Mouse (Mus musculus) lung, postnatal 0 days (tissue): ENCODE results near the gene Sprr2h. TPM values are rescaled to one million over a fixed set of nuclear protein-coding genes. Genes with fewer than 3 reads are reported as not detected.

ENCODE experiments used
- ATAC-seq: fragments of 200-750 bp; cut with Nextera tagmentation; 2 replicates; pipeline ENCODE4 v1.8.0; 2017; ENCODE audit warnings: moderate library complexity
- DNase-seq: peaks from one replicate; pipeline ENCODE4 v3.0.0-alpha.2; 2016; ENCODE audit warnings: low spot score
- H3K27ac ChIP-seq: fragments of 300-500 bp; sonication (generic); 2 replicates; pipeline ENCODE4 v1.5.1; 2014; ENCODE audit warnings: antibody characterized with exemption, mild to moderate bottlenecking, low read length, mixed read lengths
- H3K27me3 ChIP-seq: fragments of 300-500 bp; sonication (generic); replicated peaks from 2 replicates; pipeline ENCODE4 v1.6.1; 2014; ENCODE audit warnings: low read length, mixed read lengths; ENCODE audit not compliant: insufficient read depth
- H3K36me3 ChIP-seq: fragments of 300-500 bp; sonication (generic); 2 replicates; pipeline ENCODE4 v1.6.1; 2014; ENCODE audit warnings: low read length, mixed read lengths; ENCODE audit not compliant: insufficient read depth
- H3K4me1 ChIP-seq: fragments of 300-500 bp; sonication (generic); 2 replicates; pipeline ENCODE4 v1.6.1; 2014; ENCODE audit warnings: antibody characterized with exemption, low read depth, low read length, mixed read lengths; ENCODE audit not compliant: insufficient read depth
- H3K4me2 ChIP-seq: fragments of 300-500 bp; sonication (generic); replicated peaks from 2 replicates; pipeline ENCODE4 v1.6.1; 2014; ENCODE audit warnings: low read depth, mild to moderate bottlenecking, low read length, moderate library complexity, mixed read lengths
- H3K4me3 ChIP-seq: fragments of 300-500 bp; sonication (generic); 2 replicates; pipeline ENCODE4 v1.5.1; 2014; ENCODE audit warnings: low read depth, low read length
- H3K9ac ChIP-seq: fragments of 300-500 bp; sonication (generic); replicated peaks from 2 replicates; pipeline ENCODE4 v1.6.1; 2014; ENCODE audit warnings: low read depth, mild to moderate bottlenecking
- H3K9me3 ChIP-seq: fragments of 300-500 bp; sonication (generic); 2 replicates; pipeline ENCODE4 v1.6.1; 2016; ENCODE audit warnings: low read length, mixed read lengths
- CTCF ChIP-seq: IDR thresholded peaks from 2 replicates; pipeline ENCODE4 v1.5.1; 2016; ENCODE audit warnings: antibody characterized with exemption, mild to moderate bottlenecking
- EP300 ChIP-seq: IDR thresholded peaks from 2 replicates; pipeline ENCODE4 v1.6.1; 2016; ENCODE audit warnings: antibody characterized with exemption, mild to moderate bottlenecking, control low read depth
- WGBS: fragments of 180-500 bp; shearing (Covaris S2); extraction: QIAGEN DNeasy Blood & Tissue Kit; methylation state at CpG from one replicate; pipeline ENCODE4 v1.1.7; 2014; 5-methylcytosine and 5-hydroxymethylcytosine counted together
- polyA plus RNA-seq: library from polyadenylated mRNA; unstranded; fragments of >200 nt; fragmentation: Nextera tagmentation; extraction: Ambion mirVana; gene quantifications from 2 replicates; pipeline ENCODE4 v1.2.1, GENCODE M21; 2015

Sprr2h gene
- polyA plus RNA-seq, 1 experiment from 2014 or later = not detected

DNA sequence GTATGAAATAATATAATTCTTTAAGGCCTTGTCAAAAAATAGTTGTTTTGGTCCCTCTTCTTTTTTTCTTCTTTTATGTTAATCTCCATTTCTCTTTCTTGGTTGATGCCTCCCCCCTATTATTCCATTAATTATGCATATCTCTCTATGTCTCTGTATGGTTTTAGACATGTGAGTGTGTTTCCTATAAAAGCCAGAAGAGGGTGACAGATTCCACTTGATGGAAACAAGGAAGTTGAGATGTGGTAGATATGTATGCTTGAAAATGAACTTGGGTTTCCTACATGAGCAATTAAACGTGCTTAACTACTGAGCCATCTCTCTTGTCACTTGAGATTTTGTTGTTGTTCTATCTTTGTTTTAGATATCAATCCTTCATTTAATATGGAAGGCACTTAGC is 8.8 kb downstream of the Sprr2h start:
- ATAC-seq (no peak), DNase-seq (peak; percentile 10)

DNA sequence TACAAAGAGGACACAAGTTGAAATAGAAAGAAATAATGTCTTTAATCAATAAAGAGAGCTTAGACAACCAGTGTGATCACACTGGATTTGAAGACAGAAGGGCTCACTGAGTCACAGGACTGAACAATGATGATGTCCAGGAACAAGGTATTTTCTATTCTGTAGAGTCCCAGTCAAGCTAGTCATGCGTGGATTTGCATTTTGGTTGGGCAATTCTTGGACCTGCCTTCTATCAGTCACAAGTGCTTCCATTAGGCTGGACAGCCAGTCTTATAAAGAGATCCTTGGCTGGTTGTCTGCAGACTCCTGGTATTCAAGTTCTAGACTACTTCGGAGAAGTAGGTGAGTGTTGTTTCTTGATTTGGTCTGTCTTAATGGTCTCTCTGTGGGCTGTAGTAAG is 22.2 kb downstream of the Sprr2h start, which contains the start of gene Sprr2i:
Sprr2i (plus strand) TSS at position 301 of the 400 bp plus-strand sequence.
- H3K9me3 ChIP-seq = no peaks in the 10 kb centered on the region
- no peak within 1 kb of the TSS for H3K4me3 ChIP-seq
- DNase-seq (no peak), ATAC-seq (no peak)
- H3K27me3 ChIP-seq = no peaks in the 10 kb centered on the region
- TF ChIP-seq EP300 (no peak), CTCF (no peak)
- no peak within 1 kb of the TSS for H3K9ac ChIP-seq
- H3K36me3 ChIP-seq = no peaks in the 10 kb centered on the region
- H3K27ac ChIP-seq = no peak within 1 kb of the TSS
- 85% methylated on average over 2 of the region's 2 CpGs for WGBS
- H3K4me2 ChIP-seq = no peak within 1 kb of the TSS
- no peaks in the 10 kb centered on the region for H3K4me1 ChIP-seq

More for the DNA sequence above, 8.8 kb downstream of the Sprr2h start:
- Histone ChIP-seq H3K9me3 (no peaks in the 10 kb centered on the region), H3K9ac (no peak overlapping the region), H3K27me3 (no peaks in the 10 kb centered on the region), H3K4me3 (no peak overlapping the region), H3K36me3 (no peaks in the 10 kb centered on the region), H3K4me2 (no peak overlapping the region), H3K27ac (no peak overlapping the region), H3K4me1 (no peaks in the 10 kb centered on the region)
- TF ChIP-seq EP300 = no peak
- TF ChIP-seq CTCF = peak; percentile 45
- 36% methylated on average over 1 of the region's 1 CpGs for WGBS

DNA sequence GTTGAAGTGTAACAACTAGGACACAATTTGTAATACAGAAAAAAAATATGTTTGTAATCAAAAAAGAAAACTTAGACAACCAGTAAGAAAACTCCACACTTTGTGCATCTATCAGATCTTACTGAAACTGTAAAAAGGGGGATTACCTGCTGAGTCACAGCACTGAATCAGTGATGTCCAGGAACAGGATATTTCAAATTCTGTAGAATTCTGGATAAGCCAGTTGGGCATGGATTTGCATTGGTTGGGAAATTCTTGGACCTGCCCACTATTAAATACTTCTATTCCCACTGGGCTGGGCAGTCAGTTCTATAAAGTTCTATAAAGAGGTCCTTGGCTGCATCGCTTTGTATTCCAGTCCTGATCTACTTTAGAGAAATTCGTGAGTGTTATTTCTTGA is 32.3 kb downstream of the Sprr2h start, which contains the start of gene Sprr2j-ps:
Sprr2j-ps (plus strand) TSS at position 301 of the 400 bp plus-strand sequence.
- H3K9ac ChIP-seq = no peak within 1 kb of the TSS
- no peak within 1 kb of the TSS for H3K4me2 ChIP-seq
- no peaks in the 10 kb centered on the region for H3K9me3 ChIP-seq
- no peaks in the 10 kb centered on the region for H3K27me3 ChIP-seq
- H3K27ac ChIP-seq = no peak within 1 kb of the TSS
- ATAC-seq (no peak), DNase-seq (no peak)
- no peaks in the 10 kb centered on the region for H3K36me3 ChIP-seq
- 84% methylated on average over 2 of the region's 2 CpGs for WGBS
- H3K4me1 ChIP-seq = no peaks in the 10 kb centered on the region
- TF ChIP-seq EP300 = no peak
- H3K4me3 ChIP-seq = no peak within 1 kb of the TSS

DNA sequence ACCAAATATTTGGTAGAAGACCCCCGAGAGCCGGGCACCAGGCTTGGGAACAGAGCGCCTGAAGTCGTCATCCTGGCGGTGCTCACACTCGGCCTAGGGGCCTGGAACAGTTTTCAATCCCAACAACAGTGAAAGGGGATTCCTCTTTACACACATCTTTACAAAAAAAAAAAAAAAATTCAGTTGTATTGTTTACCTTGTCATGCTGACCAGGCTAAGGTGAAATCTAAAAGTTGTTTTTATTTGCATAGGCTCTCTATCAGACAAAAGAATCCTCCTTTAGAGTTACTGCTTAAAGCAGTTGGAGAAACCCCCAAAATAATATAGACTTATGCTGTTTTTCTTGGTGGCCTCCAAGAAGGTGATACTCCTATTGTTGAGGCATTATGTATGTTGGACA is 43.8 kb downstream of the Sprr2h start, which contains the start of gene Gm9774:
Gm9774 (minus strand) TSS at position 101 of the 400 bp plus-strand sequence.
- no peaks in the 10 kb centered on the region for H3K27me3 ChIP-seq
- ATAC-seq (no peak), DNase-seq (no peak)
- H3K9me3 ChIP-seq = no peaks in the 10 kb centered on the region
- no peak within 1 kb of the TSS for H3K4me3 ChIP-seq
- WGBS = 88% methylated on average over 6 of the region's 6 CpGs
- H3K4me1 ChIP-seq = no peaks in the 10 kb centered on the region
- no peak for TF ChIP-seq EP300
- TF ChIP-seq CTCF = no peak
- no peak within 1 kb of the TSS for H3K4me2 ChIP-seq
- H3K27ac ChIP-seq = no peak within 1 kb of the TSS
- no peaks in the 10 kb centered on the region for H3K36me3 ChIP-seq
- no peak within 1 kb of the TSS for H3K9ac ChIP-seq

DNA sequence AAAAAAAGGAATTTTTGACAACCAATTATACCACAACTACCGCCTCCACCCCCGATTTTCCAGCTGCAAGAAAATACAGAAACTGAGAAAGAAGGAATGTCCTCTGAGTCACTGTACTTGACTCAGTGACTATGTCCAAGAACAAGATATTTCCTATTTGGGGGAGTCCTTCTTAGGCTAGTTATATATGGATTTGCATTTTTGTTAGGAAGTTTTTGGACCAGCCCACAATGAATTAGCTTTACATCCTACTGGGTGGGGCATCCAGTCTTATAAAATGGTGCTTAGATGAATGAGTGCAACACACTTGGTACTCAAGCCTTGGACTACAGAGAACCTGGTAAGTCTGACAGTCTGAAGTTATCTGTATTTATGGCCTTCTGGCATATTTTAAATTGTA is 46.8 kb downstream of the Sprr2h start, which contains the start of gene Sprr2k:
Sprr2k (plus strand) TSS at position 301 of the 400 bp plus-strand sequence.
- Histone ChIP-seq H3K4me3 (no peak within 1 kb of the TSS), H3K27ac (no peak within 1 kb of the TSS), H3K9ac (no peak within 1 kb of the TSS), H3K27me3 (no peaks in the 10 kb centered on the region), H3K4me2 (no peak within 1 kb of the TSS), H3K36me3 (no peaks in the 10 kb centered on the region), H3K4me1 (no peaks in the 10 kb centered on the region), H3K9me3 (no peaks in the 10 kb centered on the region)
- ATAC-seq (no peak), DNase-seq (no peak)
- WGBS = 77% methylated on average over 2 of the region's 2 CpGs
- no peak for TF ChIP-seq CTCF
- no peak for TF ChIP-seq EP300

Other genes starting within 250 kb of the Sprr2h start
- gene Lelp1, start 242.9 kb upstream of the Sprr2h start, polyA plus RNA-seq = not detected in 2 replicates
- gene Sprr2a1, start 169.9 kb upstream of the Sprr2h start, polyA plus RNA-seq = 0.05 and 0.06 TPM in 2 replicates
- 0.41 TPM in 1 of 2 replicates, not detected in the other for gene Sprr2a2, start 169.8 kb upstream of the Sprr2h start, polyA plus RNA-seq
- gene Sprr2a3, start 100.3 kb upstream of the Sprr2h start, polyA plus RNA-seq = not detected in 2 replicates
- not detected in 2 replicates for gene Sprr2b, start 69.1 kb upstream of the Sprr2h start, polyA plus RNA-seq
- not detected in 2 replicates for gene Sprr2d, start 46.5 kb upstream of the Sprr2h start, polyA plus RNA-seq
- gene Sprr2e, start 33.5 kb upstream of the Sprr2h start, polyA plus RNA-seq = not detected in 2 replicates
- not detected in 2 replicates for gene Sprr2f, start 20.5 kb upstream of the Sprr2h start, polyA plus RNA-seq
- gene Sprr2i, start 22.3 kb downstream of the Sprr2h start, polyA plus RNA-seq = not detected in 2 replicates
- not detected in 2 replicates for gene Sprr2j-ps, start 32.4 kb downstream of the Sprr2h start, polyA plus RNA-seq
- gene Gm9774, start 43.7 kb downstream of the Sprr2h start, polyA plus RNA-seq = 7.4 TPM in 2 replicates
- gene Sprr2k, start 46.9 kb downstream of the Sprr2h start, polyA plus RNA-seq = not detected in 2 replicates
- gene Sprr1b, start 53.1 kb downstream of the Sprr2h start, polyA plus RNA-seq = not detected in 2 replicates
- gene Sprr3, start 73.0 kb downstream of the Sprr2h start, polyA plus RNA-seq = not detected in 2 replicates
- gene Sprr1a, start 100.2 kb downstream of the Sprr2h start, polyA plus RNA-seq = 2.0 and 2.7 TPM in 2 replicates
- gene Sprr4, start 114.8 kb downstream of the Sprr2h start, polyA plus RNA-seq = not detected in 2 replicates
- gene 2310046K23Rik, start 148.8 kb downstream of the Sprr2h start, polyA plus RNA-seq = not detected in 2 replicates
- gene Ivl, start 188.1 kb downstream of the Sprr2h start, polyA plus RNA-seq = 2.2 and 3.4 TPM in 2 replicates
- not detected in 2 replicates for gene Smcp, start 203.3 kb downstream of the Sprr2h start, polyA plus RNA-seq
- not detected in 2 replicates for gene 2210017I01Rik, start 221.8 kb downstream of the Sprr2h start, polyA plus RNA-seq
- not detected in 2 replicates for gene Lce6a, start 236.0 kb downstream of the Sprr2h start, polyA plus RNA-seq